Mouse (Mus musculus) E14TG2a.4 (cell line): ENCODE data around the gene Rptor.

Experiments used
- H3K27me3 ChIP-seq: 2 replicates; pipeline ENCODE4 v1.6.1; 2014; ENCODE audit warnings: low read length, control low read depth; ENCODE audit not compliant: insufficient read depth
- H3K36me3 ChIP-seq: 2 replicates; pipeline ENCODE4 v1.6.1; 2014; ENCODE audit warnings: low read length, control low read depth; ENCODE audit not compliant: insufficient read depth
- H3K4me1 ChIP-seq: replicated peaks from 2 replicates; pipeline ENCODE4 v1.6.1; 2014; ENCODE audit warnings: low read depth, low read length, control low read depth
- H3K4me3 ChIP-seq: replicated peaks from 2 replicates; pipeline ENCODE4 v1.5.1; 2014; ENCODE audit warnings: mild to moderate bottlenecking, low read length
- H3K9me3 ChIP-seq: 2 replicates; pipeline ENCODE4 v1.6.1; 2014; ENCODE audit warnings: low read length, control low read depth
- CTCF ChIP-seq: conservative IDR thresholded peaks from 2 replicates; pipeline ENCODE4 v1.5.1; 2014; ENCODE audit warnings: low read length
- NANOG ChIP-seq: IDR thresholded peaks from 2 replicates; pipeline ENCODE4 v1.6.1; 2014; ENCODE audit warnings: borderline replicate concordance, low read length, mixed read lengths
- POU5F1 ChIP-seq: IDR thresholded peaks from 2 replicates; pipeline ENCODE4 v1.6.1; 2014; ENCODE audit warnings: low read length, borderline replicate concordance

The Rptor gene

GRCm38 (mm10) chr11:119796406-119796805 lies 193.7 kb downstream of the Rptor start:
- H3K27me3 ChIP-seq = no peaks in the 10 kb centered on the region
- no peak overlapping the region for H3K4me3 ChIP-seq
- H3K9me3 ChIP-seq = no peaks in the 10 kb centered on the region
- peaks cover 25% of the 10 kb centered on the region for H3K4me1 ChIP-seq
- TF ChIP-seq NANOG (no peak), CTCF (no peak), POU5F1 (no peak)
- peaks cover 72% of the 10 kb centered on the region for H3K36me3 ChIP-seq

GRCm38 (mm10) chr11:119796846-119797245 lies 194.1 kb downstream of the Rptor start:
- peaks cover 72% of the 10 kb centered on the region for H3K36me3 ChIP-seq
- H3K27me3 ChIP-seq = no peaks in the 10 kb centered on the region
- H3K4me1 ChIP-seq = peaks cover 25% of the 10 kb centered on the region
- H3K9me3 ChIP-seq = no peaks in the 10 kb centered on the region
- H3K4me3 ChIP-seq = no peak overlapping the region
- TF ChIP-seq POU5F1 (no peak), CTCF (no peak), NANOG (no peak)

- Histone ChIP-seq H3K9me3 (no peaks in the 10 kb centered on the region), H3K4me1 (peaks cover 24% of the 10 kb centered on the region), H3K27me3 (no peaks in the 10 kb centered on the region), H3K4me3 (no peak overlapping the region), H3K36me3 (peaks cover 71% of the 10 kb centered on the region)
- TF ChIP-seq NANOG (no peak), POU5F1 (no peak), CTCF (no peak)
Observed at GRCm38 (mm10) chr11:119799536-119799935, 196.8 kb downstream of the Rptor start.

- H3K4me3 ChIP-seq = no peak overlapping the region
- no peaks in the 10 kb centered on the region for H3K9me3 ChIP-seq
- TF ChIP-seq POU5F1 = no peak
- TF ChIP-seq CTCF = no peak
- no peak for TF ChIP-seq NANOG
- H3K27me3 ChIP-seq = no peaks in the 10 kb centered on the region
- peaks cover 24% of the 10 kb centered on the region for H3K4me1 ChIP-seq
- peaks cover 74% of the 10 kb centered on the region for H3K36me3 ChIP-seq
Observed at GRCm38 (mm10) chr11:119801855-119802254, 199.2 kb downstream of the Rptor start.

GRCm38 (mm10) chr11:119802947-119803346 lies 200.2 kb downstream of the Rptor start:
- Histone ChIP-seq H3K4me3 (no peak overlapping the region), H3K27me3 (no peaks in the 10 kb centered on the region), H3K9me3 (no peaks in the 10 kb centered on the region), H3K4me1 (peaks cover 24% of the 10 kb centered on the region), H3K36me3 (peaks cover 75% of the 10 kb centered on the region)
- TF ChIP-seq NANOG = no peak
- no peak for TF ChIP-seq CTCF
- TF ChIP-seq POU5F1 = no peak

GRCm38 (mm10) chr11:119804392-119804791 lies 201.7 kb downstream of the Rptor start:
- TF ChIP-seq POU5F1 (no peak), NANOG (no peak), CTCF (no peak)
- no peaks in the 10 kb centered on the region for H3K27me3 ChIP-seq
- peaks cover 75% of the 10 kb centered on the region for H3K36me3 ChIP-seq
- H3K4me3 ChIP-seq = no peak overlapping the region
- H3K4me1 ChIP-seq = peaks cover 21% of the 10 kb centered on the region
- H3K9me3 ChIP-seq = no peaks in the 10 kb centered on the region

- Histone ChIP-seq H3K9me3 (no peaks in the 10 kb centered on the region), H3K36me3 (peaks cover 77% of the 10 kb centered on the region), H3K4me3 (no peak overlapping the region), H3K4me1 (peaks cover 17% of the 10 kb centered on the region), H3K27me3 (no peaks in the 10 kb centered on the region)
- TF ChIP-seq NANOG = no peak
- TF ChIP-seq POU5F1 = no peak
- no peak for TF ChIP-seq CTCF
Observed at GRCm38 (mm10) chr11:119805112-119805750, 202.5 kb downstream of the Rptor start.

GRCm38 (mm10) chr11:119806539-119806938 lies 203.8 kb downstream of the Rptor start:
- H3K4me1 ChIP-seq = peaks cover 13% of the 10 kb centered on the region
- peaks cover 83% of the 10 kb centered on the region for H3K36me3 ChIP-seq
- TF ChIP-seq CTCF (no peak), POU5F1 (no peak), NANOG (no peak)
- no peaks in the 10 kb centered on the region for H3K27me3 ChIP-seq
- H3K9me3 ChIP-seq = no peaks in the 10 kb centered on the region
- no peak overlapping the region for H3K4me3 ChIP-seq

GRCm38 (mm10) chr11:119807431-119808031 lies 204.8 kb downstream of the Rptor start:
- H3K9me3 ChIP-seq = no peaks in the 10 kb centered on the region
- H3K4me1 ChIP-seq = 0 out of 2 replicates have a peak, but pooled peaks cover 7% of the 10 kb centered on the region
- no peaks in the 10 kb centered on the region for H3K27me3 ChIP-seq
- no peak for TF ChIP-seq NANOG
- TF ChIP-seq POU5F1 = no peak
- no peak for TF ChIP-seq CTCF
- peaks cover 88% of the 10 kb centered on the region for H3K36me3 ChIP-seq
- no peak overlapping the region for H3K4me3 ChIP-seq
